Mouse (Mus musculus) retina, postnatal 1 day (tissue): ENCODE data around the gene Alkbh4.
A peak's percentile ranks its signal among the peaks of the same experiment; 100 is the strongest.
"Not testable (repeated sequence)": the region's sequence is repeated elsewhere in the genome, so short reads cannot be mapped to it uniquely, and the experiment has no call there.

Experiments used
- DNase-seq: peaks from one replicate; pipeline ENCODE4 v3.0.0-alpha.2; 2012

Alkbh4 gene

GRCm38 (mm10) chr5:136143161-136143755 lies 7.3 kb downstream of the Alkbh4 start:
- DNase-seq = no peak

GRCm38 (mm10) chr5:136144606-136145430 lies 8.9 kb downstream of the Alkbh4 start:
- DNase-seq = no peak

GRCm38 (mm10) chr5:136146936-136147335 lies 11.0 kb downstream of the Alkbh4 start:
- no peak for DNase-seq

- no peak for DNase-seq
Measured at GRCm38 (mm10) chr5:136147704-136148103, 11.8 kb downstream of the Alkbh4 start.

GRCm38 (mm10) chr5:136149134-136149576 lies 13.2 kb downstream of the Alkbh4 start:
- not testable (repeated sequence) for DNase-seq

- no peak for DNase-seq
Measured at GRCm38 (mm10) chr5:136152365-136152764, 16.4 kb downstream of the Alkbh4 start.

GRCm38 (mm10) chr5:136155399-136155798 lies 19.5 kb downstream of the Alkbh4 start:
- no peak for DNase-seq

GRCm38 (mm10) chr5:136160084-136160483 lies 24.1 kb downstream of the Alkbh4 start:
- DNase-seq = not testable (repeated sequence)

- no peak for DNase-seq
Measured at GRCm38 (mm10) chr5:136163807-136164474, 28.0 kb downstream of the Alkbh4 start.

- DNase-seq = no peak
Measured at GRCm38 (mm10) chr5:136165246-136165645, 29.3 kb downstream of the Alkbh4 start.

- DNase-seq = no peak
Measured at GRCm38 (mm10) chr5:136167296-136167695, 31.4 kb downstream of the Alkbh4 start.

- DNase-seq = no peak
Measured at GRCm38 (mm10) chr5:136168071-136168470, 32.1 kb downstream of the Alkbh4 start.

GRCm38 (mm10) chr5:136169626-136170511 lies 33.9 kb downstream of the Alkbh4 start:
- DNase-seq = no peak

GRCm38 (mm10) chr5:136170512-136171362 lies 34.8 kb downstream of the Alkbh4 start, which contains the start of gene Orai2:
Orai2 (minus strand) TSS chr5:136170713.
- DNase-seq = peak; percentile 90

- DNase-seq = peak; percentile 23
Measured at GRCm38 (mm10) chr5:136171363-136172341, 35.7 kb downstream of the Alkbh4 start.

- no peak for DNase-seq
Measured at GRCm38 (mm10) chr5:136172939-136173338, 37.0 kb downstream of the Alkbh4 start.

GRCm38 (mm10) chr5:136173606-136174463 lies 37.9 kb downstream of the Alkbh4 start:
- DNase-seq = no peak

- no peak for DNase-seq
Measured at GRCm38 (mm10) chr5:136179594-136179993, 43.6 kb downstream of the Alkbh4 start.

GRCm38 (mm10) chr5:136181197-136181596 lies 45.3 kb downstream of the Alkbh4 start:
- no peak for DNase-seq
